Mouse (Mus musculus): ENCODE data around the gene Gm11563. TPM values are rescaled to one million over a fixed set of nuclear protein-coding genes. Genes with fewer than 3 reads are reported as not detected.

Gm11563 gene
- polyA plus RNA-seq (2012; rRNA removed; ENCODE audit: low replicate concordance), result not detected in 2 replicates

GRCm38 (mm10) chr11:99658467-99659010, at the start of gene Gm11563:
Gene Gm11563, minus strand, starts transcription at chr11:99658960.

DNA sequence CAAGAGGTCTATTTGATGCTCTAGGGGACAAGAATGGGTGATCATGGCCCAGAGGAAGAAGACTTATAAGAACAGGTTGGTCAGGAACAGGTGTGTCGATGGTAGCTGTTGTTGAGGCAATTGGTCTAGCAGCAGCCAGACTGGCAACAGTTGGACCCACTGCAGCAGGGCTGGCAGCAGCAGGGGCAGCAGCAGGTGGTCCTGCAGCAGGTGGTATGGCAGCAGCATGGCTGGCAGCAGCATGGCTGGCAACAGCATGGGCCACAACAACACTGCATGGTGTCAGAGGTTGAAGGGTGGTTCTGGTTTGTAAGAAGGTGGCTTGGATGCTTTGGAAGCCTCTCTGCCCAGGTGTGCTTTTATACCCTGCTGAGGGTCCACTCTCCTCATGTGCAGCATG, 31.7 kb upstream of the Gm11563 start, which contains the start of gene Gm14190:
Gene Gm14190 (minus strand): TSS at position 278 of the 400 bp plus-strand sequence.

DNA sequence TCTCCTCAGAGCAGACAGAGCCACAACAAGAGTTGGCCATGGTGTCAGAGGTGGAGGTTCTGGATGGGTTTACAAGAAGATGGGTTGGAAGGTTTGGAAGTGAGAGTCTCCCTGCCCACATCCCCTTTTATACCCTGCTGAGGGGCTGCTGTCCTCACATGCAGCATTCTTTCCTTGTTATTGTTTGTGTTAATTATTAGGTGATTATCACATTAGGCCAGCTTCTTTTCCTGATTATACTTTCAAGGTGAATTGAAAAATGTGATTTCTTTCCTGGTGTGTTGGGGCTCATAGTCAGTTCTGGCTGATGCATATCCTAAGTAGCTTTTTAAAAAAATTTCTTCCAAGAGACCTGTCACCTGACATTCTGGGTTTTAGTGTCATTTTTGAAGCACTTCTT, 7.1 kb upstream of the Gm11563 start, which contains the start of gene Krtap4-6:
Gene Krtap4-6 (minus strand): TSS at position 101 of the 400 bp plus-strand sequence.

GRCm38 (mm10) chr11:99650136-99650535, 8.6 kb downstream of the Gm11563 start, which contains the start of gene Gm11555:
Gene Gm11555, minus strand, starts transcription at chr11:99650236.

DNA sequence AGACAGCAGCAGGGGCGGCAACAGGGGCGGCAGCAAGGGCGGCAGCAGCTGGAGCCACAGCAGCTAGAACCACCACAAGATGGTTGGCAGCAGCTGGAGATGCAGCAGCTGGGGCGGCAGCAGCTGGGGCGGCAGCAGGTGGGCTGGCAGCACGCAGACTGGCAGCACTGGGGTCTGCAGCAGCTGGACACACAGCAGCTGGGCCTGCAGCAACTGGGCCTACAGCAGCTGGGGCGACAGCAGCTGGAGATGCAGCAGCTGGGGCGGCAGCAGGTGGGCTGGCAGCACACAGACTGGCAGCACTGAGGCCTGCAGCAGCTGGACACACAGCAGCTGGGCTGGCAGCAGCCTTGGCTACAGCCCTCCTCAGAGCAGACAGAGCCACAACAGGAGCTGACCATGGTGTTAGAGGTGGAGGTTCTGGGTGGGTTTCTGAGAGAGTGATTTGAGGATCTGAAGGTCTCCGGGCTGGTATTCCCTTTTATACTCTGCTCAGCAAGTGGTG, 15.1 kb downstream of the Gm11563 start, which contains the start of gene Krtap4-7:
Gene Krtap4-7 (minus strand): TSS at position 455 of the 505 bp plus-strand sequence.

DNA sequence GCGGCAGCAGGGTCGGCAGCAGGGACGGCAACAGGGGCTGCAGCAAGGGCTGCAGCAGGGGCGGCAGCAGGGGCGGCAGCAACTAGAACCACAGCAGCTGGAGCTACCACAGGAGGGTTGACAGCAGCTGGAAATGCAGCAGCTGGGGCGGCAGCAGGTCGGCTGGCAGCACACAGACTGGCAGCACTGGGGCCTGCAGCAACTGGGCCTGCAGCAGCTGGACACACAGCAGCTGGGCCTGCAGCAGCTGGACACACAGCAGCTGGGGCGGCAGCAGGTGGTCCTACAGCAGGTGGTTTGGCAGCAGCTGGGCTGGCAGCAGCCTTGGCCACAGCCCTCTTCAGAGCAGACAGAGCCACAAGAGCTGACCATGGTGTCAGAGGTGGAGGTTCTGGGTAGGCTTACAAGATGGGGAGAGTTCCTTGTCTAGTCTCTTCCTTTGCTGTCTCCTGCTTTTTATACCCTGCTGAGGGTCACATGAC, 24.1 kb downstream of the Gm11563 start, which contains the start of gene Krtap4-2:
Gene Krtap4-2 (minus strand): TSS at position 432 of the 482 bp plus-strand sequence.

DNA sequence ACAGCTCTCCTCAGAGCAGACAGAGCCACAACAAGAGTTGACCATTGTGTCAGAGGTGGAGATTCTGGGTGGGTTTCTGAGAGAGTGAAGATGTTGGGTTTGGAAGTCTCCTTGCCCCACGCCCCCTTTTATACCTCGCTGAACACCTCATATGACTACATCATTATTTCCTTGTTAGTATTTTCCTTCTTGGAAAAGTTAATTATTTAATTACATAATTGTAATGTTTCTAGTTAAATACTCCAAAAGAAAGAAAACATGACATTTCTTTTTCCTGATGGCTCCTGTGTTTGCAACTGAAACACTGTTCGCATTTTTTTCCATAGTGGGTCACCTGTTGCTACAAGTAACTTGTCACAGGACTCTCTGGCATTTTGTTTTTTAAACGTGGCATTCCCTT, 30.6 kb downstream of the Gm11563 start, which contains the start of gene Krtap4-1:
Gene Krtap4-1 (minus strand): TSS at position 101 of the 400 bp plus-strand sequence.

DNA sequence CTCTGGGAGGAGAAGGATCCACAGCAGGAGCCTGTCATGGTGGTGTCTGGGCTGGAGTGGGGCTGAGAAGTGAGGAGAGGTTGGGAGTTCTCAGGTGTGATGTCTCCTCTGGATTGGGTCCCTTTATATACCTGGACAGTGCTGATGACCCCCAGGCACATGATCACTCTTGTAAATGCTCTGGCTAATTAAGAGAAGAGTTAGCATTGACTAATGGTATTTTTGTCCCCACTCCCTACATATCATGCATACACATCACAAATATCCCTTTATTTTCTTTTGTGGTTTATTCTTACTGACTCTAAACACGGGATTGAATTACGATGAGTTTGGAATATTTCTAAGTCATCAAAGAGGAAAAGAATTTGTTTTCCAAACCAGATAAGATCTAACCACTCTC, 38.4 kb downstream of the Gm11563 start, which contains the start of gene Gm11562:
Gene Gm11562 (minus strand): TSS at position 101 of the 400 bp plus-strand sequence.

DNA sequence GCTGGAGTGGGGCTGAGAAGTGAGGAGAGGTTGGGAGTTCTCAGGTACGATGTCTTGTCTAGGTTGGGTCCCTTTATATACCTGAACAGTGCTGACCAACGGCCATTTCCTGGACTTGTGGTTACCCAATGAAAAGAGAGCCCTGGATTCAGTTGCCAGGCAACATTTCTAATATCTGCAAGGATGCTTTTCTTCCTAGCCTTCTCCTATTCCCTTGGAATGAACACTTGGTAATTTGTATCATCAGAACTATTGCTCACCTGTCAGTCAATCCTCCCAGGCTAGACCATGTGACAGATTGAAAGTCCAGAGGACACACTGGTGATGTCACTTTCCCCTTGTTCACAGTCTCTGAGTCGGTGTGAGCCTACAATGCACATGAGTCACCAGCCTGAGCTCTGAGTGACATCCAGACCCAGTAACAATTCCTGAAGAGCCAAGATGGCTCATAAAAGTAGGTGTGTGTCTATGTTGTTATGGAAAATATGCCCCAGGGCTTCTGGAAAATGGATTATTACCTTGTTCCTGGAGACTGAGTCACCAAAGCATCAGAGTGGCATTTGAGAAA, 43.9 kb downstream of the Gm11563 start, which contains the start of gene Krtap2-4:
Gene Krtap2-4 (minus strand): TSS at position 51 of the 568 bp plus-strand sequence.

DNA sequence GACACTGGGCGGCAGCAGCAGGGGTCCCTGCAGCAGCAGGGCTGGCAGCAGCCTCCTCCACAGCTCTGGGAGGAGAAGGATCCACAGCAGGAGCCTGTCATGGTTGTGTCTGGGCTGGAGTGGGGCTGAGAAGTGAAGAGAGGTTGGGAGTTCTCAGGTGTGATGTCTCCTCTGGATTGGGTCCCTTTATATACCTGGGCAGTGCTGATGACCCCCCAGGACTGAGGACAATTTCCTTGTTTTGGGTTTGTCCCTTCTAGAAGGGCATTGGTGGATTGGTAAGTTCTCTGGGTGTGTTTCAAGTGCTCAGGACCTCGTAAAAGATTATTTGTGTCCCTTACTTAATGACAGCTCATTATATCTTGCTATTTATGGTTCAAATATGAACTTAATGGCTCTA, 48.7 kb downstream of the Gm11563 start, which contains the start of gene Gm11937:
Gene Gm11937 (minus strand): TSS at position 101 of the 400 bp plus-strand sequence.

Other genes with a start within 250 kb of the Gm11563 start
- gene Krt12, start 236.7 kb downstream of the Gm11563 start, polyA plus RNA-seq (2012; rRNA removed; ENCODE audit: low replicate concordance), result not detected in 2 replicates
- gene Krt20, start 220.8 kb downstream of the Gm11563 start, polyA plus RNA-seq (2012; rRNA removed; ENCODE audit: low replicate concordance), result 0.13 and 0.25 TPM in 2 replicates
- gene Krt23, start 165.8 kb downstream of the Gm11563 start, polyA plus RNA-seq (2012; rRNA removed; ENCODE audit: low replicate concordance), result 2.8 and 3.9 TPM in 2 replicates
- not detected in 2 replicates for gene Krt39, start 137.6 kb downstream of the Gm11563 start, polyA plus RNA-seq (2012; rRNA removed; ENCODE audit: low replicate concordance)
- gene Krt40, start 115.8 kb downstream of the Gm11563 start, polyA plus RNA-seq (2012; rRNA removed; ENCODE audit: low replicate concordance), result not detected in 2 replicates
- not detected in 2 replicates for gene Krtap3-3, start 108.1 kb downstream of the Gm11563 start, polyA plus RNA-seq (2012; rRNA removed; ENCODE audit: low replicate concordance)
- gene Krtap3-2, start 102.1 kb downstream of the Gm11563 start, polyA plus RNA-seq (2012; rRNA removed; ENCODE audit: low replicate concordance), result 0.43 and 2.2 TPM in 2 replicates
- gene Gm11939, start 99.5 kb downstream of the Gm11563 start, polyA plus RNA-seq (2012; rRNA removed; ENCODE audit: low replicate concordance), result not detected in 2 replicates
- gene Krtap3-1, start 92.3 kb downstream of the Gm11563 start, polyA plus RNA-seq (2012; rRNA removed; ENCODE audit: low replicate concordance), result not detected in 2 replicates
- gene Krtap1-5, start 77.9 kb downstream of the Gm11563 start, polyA plus RNA-seq (2012; rRNA removed; ENCODE audit: low replicate concordance), result not detected in 2 replicates
- gene Krtap1-4, start 75.3 kb downstream of the Gm11563 start, polyA plus RNA-seq (2012; rRNA removed; ENCODE audit: low replicate concordance), result not detected in 2 replicates
- not detected in 2 replicates for gene Krtap1-3, start 67.6 kb downstream of the Gm11563 start, polyA plus RNA-seq (2012; rRNA removed; ENCODE audit: low replicate concordance)
- not detected in 2 replicates for gene Krtap9-3, start 60.9 kb downstream of the Gm11563 start, polyA plus RNA-seq (2012; rRNA removed; ENCODE audit: low replicate concordance)
- gene Gm11938, start 55.7 kb downstream of the Gm11563 start, polyA plus RNA-seq (2012; rRNA removed; ENCODE audit: low replicate concordance), result not detected in 2 replicates
- not detected in 2 replicates for gene Gm11937, start 48.8 kb downstream of the Gm11563 start, polyA plus RNA-seq (2012; rRNA removed; ENCODE audit: low replicate concordance)
- gene Krtap2-4, start 44.1 kb downstream of the Gm11563 start, polyA plus RNA-seq (2012; rRNA removed; ENCODE audit: low replicate concordance), result not detected in 2 replicates
- not detected in 2 replicates for gene Gm11562, start 38.5 kb downstream of the Gm11563 start, polyA plus RNA-seq (2012; rRNA removed; ENCODE audit: low replicate concordance)
- not detected in 2 replicates for gene Krtap4-1, start 30.7 kb downstream of the Gm11563 start, polyA plus RNA-seq (2012; rRNA removed; ENCODE audit: low replicate concordance)
- gene Krtap4-2, start 23.9 kb downstream of the Gm11563 start, polyA plus RNA-seq (2012; rRNA removed; ENCODE audit: low replicate concordance), result not detected in 2 replicates
- not detected in 2 replicates for gene Krtap4-7, start 14.9 kb downstream of the Gm11563 start, polyA plus RNA-seq (2012; rRNA removed; ENCODE audit: low replicate concordance)
- not detected in 2 replicates for gene Gm11555, start 8.7 kb downstream of the Gm11563 start, polyA plus RNA-seq (2012; rRNA removed; ENCODE audit: low replicate concordance)
- not detected in 2 replicates for gene Krtap4-6, start 7.0 kb upstream of the Gm11563 start, polyA plus RNA-seq (2012; rRNA removed; ENCODE audit: low replicate concordance)
- not detected in 2 replicates for gene Gm14190, start 31.8 kb upstream of the Gm11563 start, polyA plus RNA-seq (2012; rRNA removed; ENCODE audit: low replicate concordance)
- not detected in 2 replicates for gene Gm14180, start 75.3 kb upstream of the Gm11563 start, polyA plus RNA-seq (2012; rRNA removed; ENCODE audit: low replicate concordance)
- gene Gm11595, start 114.0 kb upstream of the Gm11563 start, polyA plus RNA-seq (2012; rRNA removed; ENCODE audit: low replicate concordance), result not detected in 2 replicates
- gene Krtap4-8, start 121.7 kb upstream of the Gm11563 start, polyA plus RNA-seq (2012; rRNA removed; ENCODE audit: low replicate concordance), result not detected in 2 replicates
- gene Krtap4-9, start 126.2 kb upstream of the Gm11563 start, polyA plus RNA-seq (2012; rRNA removed; ENCODE audit: low replicate concordance), result not detected in 2 replicates
- not detected in 2 replicates for gene Gm11596, start 134.5 kb upstream of the Gm11563 start, polyA plus RNA-seq (2012; rRNA removed; ENCODE audit: low replicate concordance)
- not detected in 2 replicates for gene Gm11569, start 140.0 kb upstream of the Gm11563 start, polyA plus RNA-seq (2012; rRNA removed; ENCODE audit: low replicate concordance)
- not detected in 2 replicates for gene Gm11554, start 145.5 kb upstream of the Gm11563 start, polyA plus RNA-seq (2012; rRNA removed; ENCODE audit: low replicate concordance)
- gene Krtap4-13, start 150.9 kb upstream of the Gm11563 start, polyA plus RNA-seq (2012; rRNA removed; ENCODE audit: low replicate concordance), result not detected in 2 replicates
- not detected in 2 replicates for gene Gm11564, start 156.7 kb upstream of the Gm11563 start, polyA plus RNA-seq (2012; rRNA removed; ENCODE audit: low replicate concordance)
- not detected in 2 replicates for gene 2300003K06Rik, start 179.1 kb upstream of the Gm11563 start, polyA plus RNA-seq (2012; rRNA removed; ENCODE audit: low replicate concordance)
- not detected in 2 replicates for gene Krtap4-16, start 192.6 kb upstream of the Gm11563 start, polyA plus RNA-seq (2012; rRNA removed; ENCODE audit: low replicate concordance)
- gene Gm11568, start 199.0 kb upstream of the Gm11563 start, polyA plus RNA-seq (2012; rRNA removed; ENCODE audit: low replicate concordance), result not detected in 2 replicates
- gene Gm11559, start 205.5 kb upstream of the Gm11563 start, polyA plus RNA-seq (2012; rRNA removed; ENCODE audit: low replicate concordance), result not detected in 2 replicates
- gene Krtap9-1, start 214.4 kb upstream of the Gm11563 start, polyA plus RNA-seq (2012; rRNA removed; ENCODE audit: low replicate concordance), result not detected in 2 replicates
- gene Gm11567, start 220.2 kb upstream of the Gm11563 start, polyA plus RNA-seq (2012; rRNA removed; ENCODE audit: low replicate concordance), result not detected in 2 replicates
- not detected in 2 replicates for gene Krtap31-1, start 249.0 kb upstream of the Gm11563 start, polyA plus RNA-seq (2012; rRNA removed; ENCODE audit: low replicate concordance)

Measured in mammary gland, adult 2 months (tissue).